Mouse (Mus musculus) kidney, embryonic 15.5 days (tissue): ENCODE data around the gene AW011738. TPM values are rescaled to one million over a fixed set of nuclear protein-coding genes. Genes with fewer than 3 reads are reported as not detected.

Source experiments
- ATAC-seq: fragments of 200-750 bp; cut with Nextera tagmentation; replicated peaks from 2 replicates; pipeline ENCODE4 v1.8.0; 2017; ENCODE audit warnings: moderate TSS enrichment; ENCODE audit not compliant: low FRiP score
- H3K27ac ChIP-seq: fragments of 300-500 bp; sonication (generic); 2 replicates; pipeline ENCODE4 v1.5.1; 2015; ENCODE audit warnings: mild to moderate bottlenecking, inconsistent platforms
- H3K27me3 ChIP-seq: fragments of 300-500 bp; sonication (generic); 2 replicates; pipeline ENCODE4 v1.6.1; 2015; ENCODE audit warnings: inconsistent platforms
- H3K36me3 ChIP-seq: fragments of 300-500 bp; sonication (generic); 2 replicates; pipeline ENCODE4 v1.6.1; 2015; ENCODE audit warnings: inconsistent platforms
- H3K4me1 ChIP-seq: fragments of 300-500 bp; sonication (generic); 2 replicates; pipeline ENCODE4 v1.6.1; 2015; ENCODE audit warnings: inconsistent platforms
- H3K4me2 ChIP-seq: fragments of 300-500 bp; sonication (generic); 2 replicates; pipeline ENCODE4 v1.6.1; 2015; ENCODE audit warnings: moderate library complexity, mild to moderate bottlenecking, inconsistent platforms
- H3K4me3 ChIP-seq: fragments of 300-500 bp; sonication (generic); replicated peaks from 2 replicates; pipeline ENCODE4 v1.5.1; 2015; ENCODE audit warnings: mild to moderate bottlenecking, inconsistent platforms
- H3K9ac ChIP-seq: fragments of 300-500 bp; sonication (generic); 2 replicates; pipeline ENCODE4 v1.6.1; 2015; ENCODE audit warnings: mild to moderate bottlenecking, inconsistent platforms
- H3K9me3 ChIP-seq: fragments of 300-500 bp; sonication (generic); replicated peaks from 2 replicates; pipeline ENCODE4 v1.6.1; 2016; ENCODE audit warnings: inconsistent platforms
- WGBS: fragments of 180-500 bp; shearing (Covaris S2); methylation state at CpG from one replicate; pipeline ENCODE4 v1.1.7; 2015; ENCODE audit warnings: mixed read lengths; 5-methylcytosine and 5-hydroxymethylcytosine counted together
- polyA plus RNA-seq: library from polyadenylated mRNA; unstranded; fragments of >200 nt; fragmentation: Nextera tagmentation; extraction: Ambion mirVana; gene quantifications from 2 replicates; pipeline ENCODE4 v1.2.1, GENCODE M21; 2015

AW011738 gene
- polyA plus RNA-seq, 1 experiment from 2014 or later, result 7.6 TPM

GRCm38 (mm10) chr4:156227752-156228392, 24.8 kb downstream of the AW011738 start:
- Histone ChIP-seq H3K9me3 (no peaks in the 10 kb centered on the region), H3K4me3 (peak overlapping the region; percentile 12), H3K36me3 (peaks cover 42% of the 10 kb centered on the region), H3K27me3 (no peaks in the 10 kb centered on the region), H3K4me2 (peak overlapping the region; percentile 39), H3K27ac (no peak overlapping the region), H3K9ac (no peak overlapping the region), H3K4me1 (peaks cover 11% of the 10 kb centered on the region)
- WGBS, result 37% methylated on average over 18 of the region's 18 CpGs
- ATAC-seq, result 0 out of 2 replicates have a peak, but pooled peaks have one; percentile 23

- Histone ChIP-seq H3K4me2 (peak overlapping the region; percentile 39), H3K27me3 (no peaks in the 10 kb centered on the region), H3K4me1 (peaks cover 15% of the 10 kb centered on the region), H3K4me3 (peak overlapping the region; percentile 12), H3K9ac (no peak overlapping the region), H3K36me3 (peaks cover 45% of the 10 kb centered on the region), H3K27ac (no peak overlapping the region), H3K9me3 (no peaks in the 10 kb centered on the region)
- peak; percentile 49; the same call in 1 of the 2 replicates for ATAC-seq
- 24% methylated on average over 12 of the region's 12 CpGs for WGBS
These were observed 25.4 kb downstream of the AW011738 start for GRCm38 (mm10) chr4:156228393-156229024.

- peak overlapping the region; percentile 97 for H3K4me3 ChIP-seq
- peaks cover 62% of the 10 kb centered on the region for H3K36me3 ChIP-seq
- peak overlapping the region; percentile 92 for H3K4me2 ChIP-seq
- no peaks in the 10 kb centered on the region for H3K27me3 ChIP-seq
- H3K9me3 ChIP-seq, result no peaks in the 10 kb centered on the region
- no peak for ATAC-seq
- peak overlapping the region; percentile 77 for H3K27ac ChIP-seq
- WGBS, result 2% methylated on average over 17 of the region's 17 CpGs
- H3K4me1 ChIP-seq, result peaks cover 29% of the 10 kb centered on the region
- H3K9ac ChIP-seq, result peak overlapping the region; percentile 77
These were observed 31.0 kb downstream of the AW011738 start for GRCm38 (mm10) chr4:156234021-156234501.

GRCm38 (mm10) chr4:156234701-156235213, 31.7 kb downstream of the AW011738 start, which contains the start of gene Plekhn1:
TSS of gene Plekhn1 (minus strand) at chr4:156234857.
- Histone ChIP-seq H3K36me3 (peaks cover 62% of the 10 kb centered on the region), H3K27ac (peak within 1 kb of the TSS; percentile 98), H3K4me1 (peaks cover 29% of the 10 kb centered on the region), H3K27me3 (no peaks in the 10 kb centered on the region), H3K9ac (peak within 1 kb of the TSS; percentile 88), H3K9me3 (no peaks in the 10 kb centered on the region), H3K4me3 (peak within 1 kb of the TSS; percentile 97), H3K4me2 (peak within 1 kb of the TSS; percentile 92)
- WGBS, result under 1% methylated on average over 36 of the region's 48 CpGs
- peak; percentile 48 for ATAC-seq

GRCm38 (mm10) chr4:156235360-156235770, 32.3 kb downstream of the AW011738 start:
- peak overlapping the region; percentile 92 for H3K4me2 ChIP-seq
- ATAC-seq, result peak; percentile 12
- peaks cover 29% of the 10 kb centered on the region for H3K4me1 ChIP-seq
- no peaks in the 10 kb centered on the region for H3K27me3 ChIP-seq
- peak overlapping the region; percentile 98 for H3K27ac ChIP-seq
- 1% methylated on average over 15 of the region's 15 CpGs for WGBS
- no peaks in the 10 kb centered on the region for H3K9me3 ChIP-seq
- H3K36me3 ChIP-seq, result peaks cover 62% of the 10 kb centered on the region
- H3K4me3 ChIP-seq, result peak overlapping the region; percentile 97
- peak overlapping the region; percentile 88 for H3K9ac ChIP-seq

GRCm38 (mm10) chr4:156235808-156236533, 32.9 kb downstream of the AW011738 start, which contains the start of gene Noc2l:
TSS of gene Noc2l (plus strand) at chr4:156236010.
- ATAC-seq, result peak; percentile 91
- peak within 1 kb of the TSS; percentile 97 for H3K4me3 ChIP-seq
- H3K27me3 ChIP-seq, result no peaks in the 10 kb centered on the region
- H3K27ac ChIP-seq, result peak within 1 kb of the TSS; percentile 98
- H3K9me3 ChIP-seq, result no peaks in the 10 kb centered on the region
- under 1% methylated on average over 90 of the region's 90 CpGs for WGBS
- peak within 1 kb of the TSS; percentile 92 for H3K4me2 ChIP-seq
- H3K9ac ChIP-seq, result peak within 1 kb of the TSS; percentile 88
- H3K36me3 ChIP-seq, result peaks cover 62% of the 10 kb centered on the region
- H3K4me1 ChIP-seq, result peaks cover 29% of the 10 kb centered on the region

GRCm38 (mm10) chr4:156236651-156237447, 33.7 kb downstream of the AW011738 start:
- peak overlapping the region; percentile 88 for H3K9ac ChIP-seq
- no peaks in the 10 kb centered on the region for H3K27me3 ChIP-seq
- no peaks in the 10 kb centered on the region for H3K9me3 ChIP-seq
- ATAC-seq, result no peak
- H3K4me1 ChIP-seq, result peaks cover 29% of the 10 kb centered on the region
- peaks cover 62% of the 10 kb centered on the region for H3K36me3 ChIP-seq
- peak overlapping the region; percentile 92 for H3K4me2 ChIP-seq
- H3K27ac ChIP-seq, result peak overlapping the region; percentile 98
- 24% methylated on average over 58 of the region's 60 CpGs for WGBS
- peak overlapping the region; percentile 97 for H3K4me3 ChIP-seq

GRCm38 (mm10) chr4:156249567-156249966, 46.5 kb downstream of the AW011738 start:
- Histone ChIP-seq H3K9me3 (no peaks in the 10 kb centered on the region), H3K27ac (no peak overlapping the region), H3K36me3 (peaks cover 51% of the 10 kb centered on the region), H3K4me3 (no peak overlapping the region), H3K4me1 (peaks cover 11% of the 10 kb centered on the region), H3K9ac (no peak overlapping the region), H3K4me2 (no peak overlapping the region), H3K27me3 (peaks cover 25% of the 10 kb centered on the region)
- ATAC-seq, result no peak
- WGBS, result 56% methylated on average over 11 of the region's 11 CpGs

- no peaks in the 10 kb centered on the region for H3K9me3 ChIP-seq
- H3K4me1 ChIP-seq, result peaks cover 22% of the 10 kb centered on the region
- no peak overlapping the region for H3K4me3 ChIP-seq
- H3K27ac ChIP-seq, result no peak overlapping the region
- H3K9ac ChIP-seq, result no peak overlapping the region
- H3K27me3 ChIP-seq, result peaks cover 37% of the 10 kb centered on the region
- H3K4me2 ChIP-seq, result no peak overlapping the region
- no peak for ATAC-seq
- 63% methylated on average over 8 of the region's 8 CpGs for WGBS
- peaks cover 36% of the 10 kb centered on the region for H3K36me3 ChIP-seq
These were observed 48.0 kb downstream of the AW011738 start for GRCm38 (mm10) chr4:156251081-156251480.

- peaks cover 37% of the 10 kb centered on the region for H3K27me3 ChIP-seq
- ATAC-seq, result no peak
- no peak overlapping the region for H3K4me2 ChIP-seq
- H3K36me3 ChIP-seq, result peaks cover 26% of the 10 kb centered on the region
- H3K27ac ChIP-seq, result no peak overlapping the region
- no peak overlapping the region for H3K9ac ChIP-seq
- 34% methylated on average over 7 of the region's 7 CpGs for WGBS
- H3K4me1 ChIP-seq, result peaks cover 22% of the 10 kb centered on the region
- no peak overlapping the region for H3K4me3 ChIP-seq
- no peaks in the 10 kb centered on the region for H3K9me3 ChIP-seq
These were observed 49.0 kb downstream of the AW011738 start for GRCm38 (mm10) chr4:156252140-156252539.

GRCm38 (mm10) chr4:156252619-156253018, 49.5 kb downstream of the AW011738 start:
- Histone ChIP-seq H3K4me3 (no peak overlapping the region), H3K27ac (no peak overlapping the region), H3K27me3 (peaks cover 37% of the 10 kb centered on the region), H3K4me1 (peaks cover 22% of the 10 kb centered on the region), H3K9ac (no peak overlapping the region), H3K9me3 (no peaks in the 10 kb centered on the region), H3K36me3 (peaks cover 21% of the 10 kb centered on the region), H3K4me2 (no peak overlapping the region)
- whole genome bisulfite sequencing, result 36% methylated on average over 3 of the region's 3 CpGs
- ATAC-seq, result no peak
